Mouse (Mus musculus): ENCODE results near the gene Kcnq4.

DNA sequence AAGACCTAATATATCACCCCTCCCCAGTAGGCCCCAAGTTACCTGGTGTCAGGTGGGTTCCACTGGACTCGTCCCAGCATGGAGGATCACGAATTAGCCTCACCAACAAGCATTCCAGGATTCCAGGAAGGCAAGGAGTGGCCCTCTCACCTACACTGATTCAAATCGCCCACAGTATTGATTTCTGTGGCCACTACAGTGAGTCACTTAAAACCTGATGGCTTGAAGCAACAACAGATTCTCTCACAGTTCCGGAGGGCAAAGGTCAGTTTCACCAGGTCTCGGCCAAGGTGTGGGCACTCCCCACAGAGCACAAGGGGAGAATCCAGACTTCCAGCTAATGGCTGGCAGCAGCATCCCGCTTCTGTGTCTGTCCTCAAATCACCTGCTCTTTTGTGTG lies 59.1 kb downstream of the Kcnq4 start:
- TF ChIP-seq MAFK (IDR thresholded peaks at IDR 0.05; ENCODE audit: insufficient read depth, low read depth, low read length), result no peak
- no peak for TF ChIP-seq ZNF384 (IDR thresholded peaks at IDR 0.05; ENCODE audit: low read depth, low read length)
- no peak for TF ChIP-seq HCFC1 (IDR thresholded peaks at IDR 0.05; ENCODE audit: borderline replicate concordance, insufficient read depth, low read length)
- no peak for TF ChIP-seq CHD2 (IDR thresholded peaks at IDR 0.05; ENCODE audit: low read depth, low read length)
- TF ChIP-seq ZC3H11A (IDR thresholded peaks at IDR 0.05; ENCODE audit: borderline replicate concordance, low read depth, low read length), result no peak

Data from ES-E14 (cell line).